Mouse (Mus musculus) cerebellum, adult 2 months (tissue): Measurements from ENCODE around the gene Hip1.

Source experiments
- CTCF ChIP-seq: fragments of 200-500 bp; IDR thresholded peaks from 2 replicates; pipeline ENCODE4 v1.5.1; 2011; ENCODE audit warnings: low read depth, mild to moderate bottlenecking, control low read depth, low read length, moderate library complexity, borderline replicate concordance; ENCODE audit not compliant: insufficient read depth
- POLR2A ChIP-seq: fragments of 200-500 bp; IDR thresholded peaks from 2 replicates; pipeline ENCODE4 v1.6.1; 2011; ENCODE audit warnings: low read length, control low read depth, borderline replicate concordance; ENCODE audit not compliant: insufficient read depth

DNA sequence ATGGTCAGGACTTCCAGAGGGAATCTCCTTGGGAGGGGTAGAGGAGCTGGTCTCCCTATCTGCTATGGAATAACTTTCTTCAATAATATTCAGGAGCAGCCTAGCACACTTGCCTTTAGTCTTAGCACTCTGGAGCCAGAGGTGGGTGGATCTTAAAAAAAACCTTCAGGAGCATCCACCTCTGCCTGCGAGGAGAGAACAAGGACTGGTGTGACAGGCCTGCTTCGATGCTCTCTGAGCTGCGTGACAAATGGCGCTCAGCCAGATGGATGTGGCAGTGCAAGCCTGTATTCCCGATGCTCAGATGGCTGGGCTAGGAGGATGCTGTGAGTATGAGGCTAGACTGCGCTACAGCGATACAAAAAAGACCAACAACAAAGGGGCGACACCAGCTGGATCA is 93.8 kb downstream of the Hip1 start:
- TF ChIP-seq CTCF, result no peak
- no peak for TF ChIP-seq POLR2A
